Mouse (Mus musculus): ENCODE results near the gene Skil. TPM values are rescaled to one million over a fixed set of nuclear protein-coding genes. Genes with fewer than 3 reads are reported as not detected.

Skil gene
- 46.7 TPM for polyA plus RNA-seq (2015; fragmentation: Illumina TruSeq; extraction: RNeasy Lipid Tissue Mini Kit (QIAGEN cat#74804); ENCODE audit: insufficient read depth, low replicate concordance)

DNA sequence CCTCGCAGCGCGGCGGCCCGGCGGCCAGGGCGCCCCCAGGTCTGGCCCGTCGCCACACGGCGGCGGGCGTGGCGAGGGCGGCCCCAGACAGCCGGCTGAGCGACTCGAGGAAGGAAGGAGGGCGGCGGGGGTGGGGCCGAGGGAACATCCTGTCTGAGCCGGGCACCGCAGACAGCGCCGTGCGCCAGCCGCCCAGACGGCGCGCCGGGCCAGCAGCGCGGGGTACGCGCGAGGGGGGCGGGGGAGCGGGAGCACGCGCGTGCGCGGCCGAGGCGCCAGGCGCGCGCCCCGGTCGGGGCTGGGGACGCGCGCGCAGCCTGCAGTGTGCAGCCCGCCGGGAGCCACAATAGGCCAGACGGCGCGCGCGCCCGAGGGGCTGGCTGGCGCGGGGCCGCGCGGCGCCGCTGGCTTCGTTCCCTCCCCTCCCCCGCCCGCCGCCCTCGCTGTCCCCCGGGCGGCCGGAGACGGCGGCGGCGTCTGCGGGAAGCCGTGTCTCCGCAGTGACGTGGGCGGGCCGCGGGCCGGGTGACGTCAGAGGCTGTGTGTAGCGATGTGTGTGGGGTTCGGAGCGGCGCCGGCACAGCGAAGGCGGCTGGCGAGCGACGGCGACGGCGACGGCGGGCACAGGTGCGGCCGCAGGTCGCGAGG lies at the start of gene Skil:
Gene Skil, plus strand, starts transcription at position 528 of the 648 bp plus-strand sequence.

DNA sequence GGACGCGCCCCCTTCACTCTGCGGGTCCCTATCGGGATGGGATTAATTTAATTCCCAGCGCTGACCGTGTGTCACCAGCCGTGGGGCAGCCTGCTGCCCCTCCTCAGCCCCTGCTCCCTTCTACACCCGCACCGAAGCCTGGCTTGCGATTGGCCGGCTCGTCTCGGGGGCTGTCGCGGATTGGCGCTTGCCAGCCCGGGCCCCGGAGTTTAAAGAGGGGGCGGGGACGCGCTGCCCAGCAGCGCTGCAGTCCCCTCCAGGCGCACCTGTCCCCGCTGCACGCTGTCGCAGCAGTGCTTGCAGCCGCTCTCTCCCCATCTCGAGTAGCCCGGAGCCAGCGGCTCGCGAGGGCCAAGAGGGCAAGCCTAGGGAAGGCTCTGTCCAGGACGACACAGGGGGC lies 54.8 kb downstream of the Skil start, which contains the start of gene Cldn11:
Gene Cldn11, plus strand, starts transcription at position 215 of the 400 bp plus-strand sequence.

Other genes starting within 250 kb of the Skil start
- gene Gpr160, start 239.1 kb upstream of the Skil start, polyA plus RNA-seq (2015; fragmentation: Illumina TruSeq; extraction: RNeasy Lipid Tissue Mini Kit (QIAGEN cat#74804); ENCODE audit: insufficient read depth, low replicate concordance), result 6.7 TPM
- 43.1 TPM for gene Phc3, start 125.6 kb upstream of the Skil start, polyA plus RNA-seq (2015; fragmentation: Illumina TruSeq; extraction: RNeasy Lipid Tissue Mini Kit (QIAGEN cat#74804); ENCODE audit: insufficient read depth, low replicate concordance)
- gene Prkci, start 99.3 kb upstream of the Skil start, polyA plus RNA-seq (2015; fragmentation: Illumina TruSeq; extraction: RNeasy Lipid Tissue Mini Kit (QIAGEN cat#74804); ENCODE audit: insufficient read depth, low replicate concordance), result 20.7 TPM
- not detected for gene Cldn11, start 54.9 kb downstream of the Skil start, polyA plus RNA-seq (2015; fragmentation: Illumina TruSeq; extraction: RNeasy Lipid Tissue Mini Kit (QIAGEN cat#74804); ENCODE audit: insufficient read depth, low replicate concordance)
- gene Slc7a14, start 215.3 kb downstream of the Skil start, polyA plus RNA-seq (2015; fragmentation: Illumina TruSeq; extraction: RNeasy Lipid Tissue Mini Kit (QIAGEN cat#74804); ENCODE audit: insufficient read depth, low replicate concordance), result 0.03 TPM